Mouse (Mus musculus) spleen, adult 12 weeks (tissue): ENCODE results near the gene Dennd4a.

Experiments used
- DNase-seq: peaks from one replicate; pipeline ENCODE4 v3.0.0; 2022; ENCODE audit warnings: low spot score

Dennd4a gene

DNA sequence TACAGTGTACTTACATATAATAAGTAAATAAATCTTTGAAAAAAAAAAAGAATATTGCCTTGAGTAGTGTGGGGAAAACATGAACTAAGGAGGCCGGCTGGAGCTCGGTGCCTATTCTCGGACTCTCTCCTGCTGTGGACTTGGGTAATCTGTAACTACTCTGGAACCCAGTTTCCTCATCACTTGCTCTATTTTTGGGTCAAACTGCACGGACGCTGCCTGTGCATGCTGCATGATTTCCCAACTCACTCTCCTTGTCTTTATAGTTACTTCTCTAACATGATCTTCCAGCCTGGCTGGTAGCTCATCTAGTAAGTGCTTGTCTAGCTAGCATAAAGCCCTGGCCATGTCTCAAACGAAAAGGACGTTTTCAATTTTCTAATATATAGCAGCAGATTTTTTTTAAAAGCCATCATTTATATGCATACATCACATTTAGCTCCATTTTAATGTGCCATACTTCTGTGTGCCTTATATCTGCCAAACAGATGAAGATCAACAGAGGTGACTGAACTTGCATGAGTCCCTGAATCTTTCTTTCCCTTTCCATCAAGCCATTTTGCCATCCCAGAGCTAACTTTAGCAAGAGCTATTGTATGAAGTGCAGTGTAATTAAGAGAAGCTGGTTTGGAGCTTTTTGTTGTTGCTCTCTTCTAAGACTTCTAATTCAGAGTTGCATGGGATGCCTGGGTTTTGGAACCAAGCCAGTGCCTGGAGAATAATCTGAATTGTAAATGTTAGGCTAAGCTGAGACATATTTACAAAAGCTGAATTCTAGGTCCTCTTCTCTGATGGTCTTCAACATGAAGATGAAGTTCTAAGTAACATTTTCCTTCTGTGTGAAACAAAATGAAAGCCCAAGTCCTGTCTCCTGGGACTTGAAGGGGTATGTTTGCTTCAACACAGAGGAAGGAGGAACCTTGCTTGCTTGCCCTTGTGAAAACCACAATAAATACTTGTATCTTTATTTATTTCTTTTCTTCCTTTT, 20.2 kb upstream of the Dennd4a start:
- no peak for DNase-seq

DNA sequence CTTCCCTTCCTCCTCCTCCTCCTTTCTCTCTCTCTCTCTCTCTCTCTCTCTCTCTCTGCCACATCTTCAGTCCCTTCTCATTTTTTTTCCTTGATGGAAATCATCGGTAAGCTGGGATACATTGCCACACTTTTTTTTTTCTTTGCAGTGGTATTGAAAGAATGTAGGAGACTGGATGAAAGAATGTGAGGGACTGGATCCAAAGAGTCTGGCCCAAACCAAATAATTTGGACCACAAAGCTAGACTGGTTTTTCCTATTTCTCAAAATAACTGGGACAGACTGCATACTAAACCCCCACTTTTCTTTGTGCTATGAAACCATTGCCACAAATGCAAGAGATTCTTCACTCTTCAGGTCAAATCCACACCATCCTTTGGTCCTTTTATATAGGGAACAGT, 19.5 kb upstream of the Dennd4a start:
- DNase-seq = no peak

DNA sequence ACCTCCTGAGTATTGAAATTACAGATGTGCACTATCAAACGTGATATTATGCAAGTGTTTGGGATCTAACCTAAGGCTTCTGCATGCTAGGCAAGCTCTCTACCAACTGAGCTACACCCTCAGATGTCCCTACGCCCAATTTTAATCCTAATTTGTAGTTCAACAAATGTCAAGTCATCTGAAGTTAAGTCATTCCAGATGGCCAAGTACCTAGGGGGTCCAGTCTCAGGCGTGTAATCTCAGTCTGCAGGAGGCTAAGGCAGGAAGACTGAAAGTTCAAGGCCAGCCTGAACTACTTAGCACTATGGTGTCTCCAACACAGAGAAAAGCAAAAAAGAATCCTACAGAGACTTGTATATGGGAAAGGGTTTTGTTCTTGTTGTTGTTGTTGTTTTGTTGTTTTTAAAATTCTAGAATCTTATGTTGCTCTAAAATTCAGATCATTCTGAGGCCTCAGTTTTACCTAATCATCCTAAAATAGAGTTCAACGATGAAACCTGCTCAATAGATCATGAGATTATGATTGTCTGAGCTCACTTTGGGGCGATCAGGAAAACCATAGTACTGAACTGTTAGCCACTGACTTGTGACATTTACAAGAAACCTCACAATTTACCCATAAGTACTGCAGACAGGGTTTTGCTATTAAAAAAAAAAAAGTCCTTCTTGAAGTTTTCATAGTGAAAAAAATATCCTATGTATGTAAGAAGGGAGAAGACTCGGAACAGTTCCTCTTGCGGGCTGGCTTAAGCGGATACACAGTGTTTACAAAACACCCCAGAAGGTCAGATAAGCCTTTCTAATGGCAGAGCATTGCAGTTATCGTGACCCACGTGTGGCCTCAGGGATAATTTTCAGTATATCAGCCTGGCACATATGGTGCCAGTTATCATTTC, 18.5 kb upstream of the Dennd4a start:
- peak; percentile 51 for DNase-seq

DNA sequence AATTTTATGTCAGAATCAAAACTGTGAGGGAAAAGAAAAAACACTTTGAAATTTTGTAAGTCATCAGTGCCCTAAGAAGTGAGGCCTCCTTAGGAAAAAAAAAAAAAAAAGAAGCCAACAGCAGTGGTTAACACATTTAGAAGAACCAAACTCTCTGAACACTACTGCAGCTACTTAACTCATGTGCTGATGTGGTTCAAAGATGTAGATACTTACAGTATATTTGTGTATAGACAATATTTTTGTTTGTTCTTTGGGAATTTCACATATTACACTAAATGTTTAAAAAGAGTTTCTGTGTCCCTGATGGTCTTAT, 17.9 kb upstream of the Dennd4a start:
- DNase-seq = no peak

DNA sequence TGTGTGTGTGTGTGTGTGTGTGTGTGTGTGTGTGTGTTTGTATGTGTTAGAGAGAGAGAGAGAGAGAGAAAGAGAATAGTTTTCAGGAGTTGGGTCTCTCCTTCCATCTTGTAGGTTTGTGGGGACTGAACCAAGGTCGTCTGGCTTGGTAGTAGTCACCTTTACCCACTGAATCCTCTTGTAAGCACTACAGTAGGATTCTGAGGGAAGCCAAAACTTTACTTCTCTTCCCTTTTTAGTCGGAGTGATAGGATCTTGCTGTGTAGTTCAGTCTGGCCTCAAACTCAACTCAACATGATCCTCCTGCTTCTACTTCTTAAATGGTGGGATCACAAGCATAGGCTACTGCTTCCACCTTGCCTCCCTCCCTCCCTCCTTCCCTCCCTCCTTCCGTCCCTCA, 17.3 kb upstream of the Dennd4a start:
- DNase-seq = no peak

DNA sequence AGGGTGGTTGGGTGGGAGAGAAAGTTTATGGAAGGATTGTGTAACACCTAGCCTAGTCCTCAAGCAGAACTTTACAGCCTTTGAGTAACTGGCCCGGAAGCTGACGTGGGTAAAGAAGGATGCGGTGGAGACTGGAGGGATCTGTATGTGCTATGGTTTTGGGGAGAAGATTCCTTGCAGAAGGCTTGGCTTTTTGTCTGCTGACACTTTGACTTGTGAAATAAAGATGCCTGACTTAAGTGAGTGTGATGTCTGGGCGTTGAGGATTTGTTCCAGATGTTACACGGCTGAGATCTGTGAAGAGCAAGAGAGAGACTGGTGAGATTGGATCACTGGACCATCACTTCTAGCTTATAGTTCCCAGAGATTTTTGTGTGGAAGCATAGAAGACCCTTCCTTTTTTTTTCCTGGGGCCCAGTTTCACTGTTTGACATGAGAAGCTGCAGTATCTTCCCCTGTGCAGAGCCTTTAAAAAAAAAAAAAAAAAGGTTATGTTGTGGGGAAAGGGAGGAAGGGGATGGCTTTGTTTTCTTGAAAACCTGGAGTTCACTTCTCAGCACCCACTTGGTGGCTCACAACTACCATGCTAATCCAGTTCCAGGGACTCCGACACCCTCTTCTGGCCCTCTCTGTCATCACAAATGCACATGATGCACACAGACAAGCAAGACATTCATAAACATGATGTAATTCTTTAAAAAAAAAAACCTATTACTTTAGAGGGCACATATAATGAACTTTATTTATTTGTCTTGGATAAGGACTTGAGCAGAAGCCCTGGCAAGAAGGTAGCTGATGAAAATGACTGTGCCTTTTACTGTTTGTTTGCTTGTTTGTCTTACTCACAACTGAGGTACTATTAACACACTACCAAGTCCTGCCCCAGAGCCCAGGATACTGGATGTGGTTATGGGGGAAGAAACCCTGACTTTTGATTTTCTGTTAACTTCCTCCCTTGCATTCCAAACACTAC, 16.4 kb upstream of the Dennd4a start:
- DNase-seq = no peak

DNA sequence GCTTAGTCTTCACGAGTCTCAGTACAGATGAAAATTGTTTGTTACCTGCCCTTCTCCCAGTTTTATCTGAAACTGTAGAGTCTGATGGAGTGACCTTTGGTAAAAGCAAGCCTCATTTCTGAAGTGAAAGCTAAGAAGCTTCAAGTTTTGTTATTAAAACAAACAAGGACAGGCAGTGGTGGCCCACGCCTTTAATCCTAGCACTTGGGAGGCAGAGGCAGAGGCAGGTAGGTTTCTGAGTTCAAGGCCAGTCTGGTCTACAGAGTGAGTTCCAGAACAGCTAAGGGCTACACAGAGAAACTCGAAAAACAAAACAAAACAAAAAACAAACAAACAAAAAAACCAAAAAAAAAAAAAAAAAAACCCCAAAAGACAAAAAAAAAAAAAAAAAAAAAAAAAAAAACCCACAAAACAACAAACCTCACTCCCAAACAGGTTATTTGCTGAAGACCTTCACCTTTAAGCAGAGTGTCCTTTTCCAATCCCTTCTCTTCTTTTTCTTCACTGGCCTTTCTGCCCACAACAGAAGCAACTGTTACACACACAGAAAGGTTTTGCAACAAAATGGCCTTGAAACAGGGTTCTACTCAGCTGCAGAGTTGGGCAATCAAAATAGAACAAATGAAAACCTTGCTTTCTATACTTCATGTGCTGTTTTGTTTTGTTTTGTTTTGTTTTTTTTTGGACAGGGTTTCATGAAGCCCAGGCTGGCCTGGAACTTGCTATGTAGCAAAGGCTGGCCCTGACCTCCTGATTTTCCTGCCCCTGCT, 15.1 kb upstream of the Dennd4a start:
- no peak for DNase-seq

DNA sequence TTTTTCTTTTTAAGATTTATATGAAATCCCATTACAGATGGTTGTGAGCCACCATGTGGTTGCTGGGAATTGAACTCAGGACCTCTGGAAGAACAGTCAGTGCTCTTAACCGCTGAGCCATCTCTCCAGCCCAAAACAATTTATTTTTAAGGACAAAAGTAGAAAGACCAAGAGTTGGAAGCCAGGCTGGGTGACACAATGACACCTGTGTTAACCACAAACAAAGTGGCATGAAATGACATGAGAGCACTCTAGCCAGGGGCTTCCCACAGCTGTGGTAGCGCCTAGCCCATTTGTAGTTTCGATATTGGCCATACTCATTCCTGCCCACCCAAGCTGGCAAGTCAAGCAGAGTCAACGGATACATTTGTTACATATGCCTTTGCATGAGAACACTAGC, 13.7 kb upstream of the Dennd4a start:
- no peak for DNase-seq

DNA sequence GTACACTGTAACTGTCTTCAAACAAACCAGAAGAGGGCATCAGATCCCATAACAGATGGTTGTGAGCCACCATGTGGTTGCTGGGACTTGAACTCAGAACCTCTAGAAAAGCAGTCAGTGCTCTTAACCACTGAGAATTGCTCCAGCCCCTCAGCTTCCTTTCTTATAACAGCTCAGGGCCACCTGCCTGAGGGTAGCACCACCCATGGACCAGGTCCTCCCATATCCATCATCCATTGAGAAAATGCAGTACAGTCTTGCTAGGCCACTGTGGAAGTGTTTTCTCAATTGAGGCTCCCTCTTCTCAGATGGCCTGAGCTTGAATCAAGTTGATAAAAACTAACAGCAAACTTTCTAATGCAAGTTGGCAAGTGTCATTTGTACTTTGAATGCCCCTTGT, 13.0 kb upstream of the Dennd4a start:
- DNase-seq = no peak

DNA sequence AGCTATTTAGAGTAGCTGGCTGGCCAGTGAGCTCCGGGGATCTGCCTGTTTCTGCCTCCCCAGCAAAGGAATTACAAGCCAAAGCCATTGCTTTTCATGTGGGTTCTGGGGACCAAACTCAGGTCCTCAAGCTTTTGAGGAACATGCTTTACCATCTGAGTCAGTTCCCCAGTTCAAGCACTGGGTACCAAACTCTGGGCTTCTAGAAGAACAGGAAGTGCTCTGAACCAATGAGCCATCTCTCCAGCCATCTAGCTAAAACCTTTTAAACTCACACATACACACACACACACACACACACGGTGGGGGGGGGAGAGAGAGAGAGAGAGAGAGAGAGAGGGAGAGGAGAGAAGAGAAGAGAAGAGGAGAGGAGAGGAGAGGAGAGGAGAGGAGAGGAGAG, 12.3 kb upstream of the Dennd4a start:
- no peak for DNase-seq

DNA sequence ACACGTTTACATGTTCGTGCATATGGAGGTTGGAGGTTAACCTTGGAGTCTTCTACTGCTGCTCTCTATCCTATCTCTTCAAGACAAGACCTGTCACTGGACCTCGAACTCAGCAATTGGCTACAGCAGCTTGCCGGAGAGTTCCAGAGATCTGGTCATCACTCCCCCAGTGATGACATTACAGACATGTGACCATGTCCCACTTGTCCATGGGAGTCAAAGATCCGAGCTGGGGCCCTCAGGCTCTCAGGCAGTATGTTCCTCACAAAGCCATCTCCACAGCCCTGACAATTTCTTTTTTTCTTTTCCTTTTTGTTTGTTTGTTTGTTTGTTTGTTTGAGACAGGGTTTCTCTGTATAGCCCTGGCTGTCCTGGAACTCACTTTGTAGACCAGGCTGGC, 11.6 kb upstream of the Dennd4a start:
- no peak for DNase-seq

DNA sequence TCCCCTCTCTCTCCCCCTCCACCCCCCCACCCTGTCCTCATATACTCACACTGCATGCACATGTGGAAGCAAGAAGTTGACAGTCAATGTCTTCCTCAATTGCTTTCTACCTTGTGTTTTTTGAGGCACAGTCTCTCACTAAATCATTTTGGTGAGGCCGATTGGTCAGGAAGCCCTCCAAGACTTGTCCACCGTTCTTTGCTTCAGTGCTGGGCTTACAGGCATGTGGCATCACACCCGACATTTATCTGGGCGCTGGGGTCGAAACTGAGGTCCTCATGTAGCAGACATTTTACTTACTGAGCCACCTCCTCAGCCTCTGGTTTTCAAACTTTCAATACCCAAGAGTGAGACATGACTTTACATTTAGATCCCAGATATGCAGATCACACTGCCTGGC, 8.6 kb upstream of the Dennd4a start:
- DNase-seq = no peak

DNA sequence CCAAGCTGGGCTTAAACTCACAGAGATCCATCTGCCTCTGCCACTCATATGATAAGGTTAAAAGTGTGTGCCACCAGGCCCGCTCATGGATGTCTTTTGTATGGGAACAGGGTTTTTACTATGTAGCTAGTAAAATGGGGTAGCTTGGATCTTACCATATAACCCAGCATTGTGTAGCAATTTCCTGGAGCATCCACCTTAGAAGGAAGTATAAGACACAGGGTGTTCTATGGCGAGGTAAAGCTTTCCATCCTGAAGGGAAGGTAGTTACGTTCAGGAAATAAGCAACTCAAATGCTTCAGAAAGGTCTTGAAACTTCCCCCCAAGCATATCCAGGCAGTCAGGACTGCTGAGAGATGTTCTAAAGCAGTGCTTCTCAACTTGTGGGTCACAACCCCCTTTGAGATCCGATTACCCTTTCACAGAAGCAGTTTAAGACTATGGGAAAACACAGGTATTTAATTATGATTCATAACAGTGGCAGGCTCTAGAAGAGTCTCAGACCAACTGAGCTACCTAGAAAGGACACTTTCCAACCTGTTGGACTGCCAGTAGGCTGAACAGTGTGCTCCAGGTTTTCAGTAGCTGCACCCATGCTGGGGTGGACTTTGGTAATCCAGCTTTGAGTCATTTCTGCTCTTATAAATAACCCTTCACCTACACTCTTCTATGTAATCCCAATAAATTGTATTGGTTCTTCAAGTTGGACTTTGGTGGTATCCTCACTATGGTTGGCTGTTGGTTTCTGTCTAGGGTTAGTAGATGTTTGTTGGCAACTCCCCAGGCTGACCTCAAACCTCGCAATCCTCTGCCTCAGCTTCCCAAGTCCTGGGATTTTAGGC, 7.5 kb upstream of the Dennd4a start:
- DNase-seq = no peak

DNA sequence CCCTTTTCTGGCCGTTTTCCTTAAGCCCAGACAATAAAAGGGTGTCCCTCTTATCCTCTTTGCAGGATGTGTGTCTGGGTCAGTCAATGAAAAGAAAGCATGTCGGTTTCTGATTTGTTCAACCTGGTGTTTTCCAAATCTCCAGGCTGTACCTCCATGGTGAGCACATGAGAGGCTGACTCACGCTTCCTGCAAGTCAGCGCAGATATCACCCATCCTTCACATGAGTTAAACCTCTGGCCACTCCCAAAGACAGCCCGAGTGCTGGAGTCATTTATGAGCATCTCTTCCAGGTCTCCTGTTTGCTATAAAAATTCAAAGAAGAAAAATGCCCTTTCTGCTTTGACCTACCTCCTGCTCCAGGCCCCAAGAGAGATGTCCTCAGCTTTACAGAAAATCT, 5.3 kb upstream of the Dennd4a start:
- DNase-seq = peak; percentile 52

DNA sequence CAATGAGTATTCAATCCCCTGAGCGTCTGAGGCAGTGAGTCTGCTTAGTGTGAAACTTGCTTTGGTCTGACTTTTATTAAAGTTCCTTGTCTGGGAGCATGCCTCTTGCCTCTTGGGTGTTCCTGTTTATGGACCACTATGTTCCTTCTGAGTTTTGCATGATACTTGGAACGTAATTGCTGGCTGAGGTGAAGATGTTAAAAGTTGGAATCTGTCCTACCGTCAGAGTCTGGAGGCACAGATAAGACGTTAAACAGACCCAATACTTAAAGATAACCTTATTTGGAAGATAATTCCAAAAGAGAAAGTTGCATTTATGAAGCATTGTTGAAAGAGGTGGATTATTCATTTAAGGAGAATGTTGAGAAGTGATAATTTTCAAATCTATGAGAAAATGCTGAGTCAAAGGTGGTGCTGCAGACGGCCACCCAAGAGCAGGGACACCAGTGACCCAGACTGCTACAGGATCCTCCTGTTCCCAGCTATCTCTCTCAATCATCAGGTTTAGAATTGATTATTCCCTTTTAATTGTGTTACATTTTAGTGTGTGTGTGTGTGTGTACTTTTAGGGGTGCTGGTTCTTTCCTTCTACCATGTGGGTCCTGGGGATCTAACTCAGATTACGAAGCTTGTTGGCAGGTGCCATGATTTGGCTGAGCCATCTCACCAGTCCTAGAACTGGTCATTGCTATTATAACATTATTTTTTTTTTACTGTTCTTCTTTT, 4.6 kb upstream of the Dennd4a start:
- DNase-seq = no peak

DNA sequence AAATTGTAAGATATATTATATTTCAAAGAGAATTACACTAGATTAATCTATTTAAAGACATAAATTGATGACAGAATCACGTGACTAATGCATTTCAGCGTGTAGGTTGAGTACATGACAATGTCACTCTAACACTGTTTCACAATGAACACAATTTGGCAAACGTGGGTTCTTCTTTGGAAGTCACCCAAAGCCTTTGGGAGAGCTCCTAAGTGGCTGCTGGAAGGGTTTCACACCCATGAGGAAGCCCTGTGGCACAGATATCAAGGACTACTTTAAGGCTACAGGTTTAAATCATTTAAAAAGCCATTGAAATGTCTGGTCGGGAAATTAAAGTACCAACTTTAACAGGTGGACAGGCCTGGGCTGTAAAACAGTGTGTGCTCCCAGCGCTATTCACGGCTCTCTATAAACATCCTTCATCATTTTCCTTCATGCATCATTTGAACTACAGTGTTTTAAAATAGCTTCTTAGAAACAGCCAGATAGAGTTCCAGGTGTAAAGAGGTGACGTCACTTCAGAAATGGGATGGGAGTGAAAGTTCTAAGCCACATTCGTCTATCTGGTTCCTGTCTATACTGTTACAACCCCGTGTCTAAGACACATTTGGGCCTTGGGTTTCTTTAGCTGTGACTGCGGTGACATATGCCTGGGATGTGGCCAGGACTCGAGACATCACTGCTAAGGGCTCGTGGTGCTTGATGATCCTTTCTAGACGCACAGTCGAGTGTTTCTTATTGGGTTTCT, 3.9 kb upstream of the Dennd4a start:
- DNase-seq = no peak

DNA sequence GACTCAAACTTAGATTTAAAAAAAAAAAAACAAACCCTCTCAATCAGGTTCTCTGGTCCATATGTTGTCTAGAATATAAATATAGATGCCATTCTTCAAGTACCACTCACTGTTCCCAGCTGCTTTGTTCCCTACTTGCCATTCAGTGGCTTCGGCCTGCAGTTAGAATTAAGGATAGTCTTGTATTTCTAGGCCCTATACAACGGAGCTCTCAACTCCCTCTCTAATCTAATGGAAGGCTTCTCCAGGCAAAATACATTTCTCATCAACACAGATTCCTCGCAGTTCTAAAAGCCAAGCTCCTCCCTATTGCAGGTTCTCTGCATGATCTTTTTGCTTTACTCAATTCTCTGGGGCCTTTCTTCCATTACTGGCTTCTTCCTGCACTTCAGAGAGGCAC, 1.3 kb upstream of the Dennd4a start:
- DNase-seq = no peak

DNA sequence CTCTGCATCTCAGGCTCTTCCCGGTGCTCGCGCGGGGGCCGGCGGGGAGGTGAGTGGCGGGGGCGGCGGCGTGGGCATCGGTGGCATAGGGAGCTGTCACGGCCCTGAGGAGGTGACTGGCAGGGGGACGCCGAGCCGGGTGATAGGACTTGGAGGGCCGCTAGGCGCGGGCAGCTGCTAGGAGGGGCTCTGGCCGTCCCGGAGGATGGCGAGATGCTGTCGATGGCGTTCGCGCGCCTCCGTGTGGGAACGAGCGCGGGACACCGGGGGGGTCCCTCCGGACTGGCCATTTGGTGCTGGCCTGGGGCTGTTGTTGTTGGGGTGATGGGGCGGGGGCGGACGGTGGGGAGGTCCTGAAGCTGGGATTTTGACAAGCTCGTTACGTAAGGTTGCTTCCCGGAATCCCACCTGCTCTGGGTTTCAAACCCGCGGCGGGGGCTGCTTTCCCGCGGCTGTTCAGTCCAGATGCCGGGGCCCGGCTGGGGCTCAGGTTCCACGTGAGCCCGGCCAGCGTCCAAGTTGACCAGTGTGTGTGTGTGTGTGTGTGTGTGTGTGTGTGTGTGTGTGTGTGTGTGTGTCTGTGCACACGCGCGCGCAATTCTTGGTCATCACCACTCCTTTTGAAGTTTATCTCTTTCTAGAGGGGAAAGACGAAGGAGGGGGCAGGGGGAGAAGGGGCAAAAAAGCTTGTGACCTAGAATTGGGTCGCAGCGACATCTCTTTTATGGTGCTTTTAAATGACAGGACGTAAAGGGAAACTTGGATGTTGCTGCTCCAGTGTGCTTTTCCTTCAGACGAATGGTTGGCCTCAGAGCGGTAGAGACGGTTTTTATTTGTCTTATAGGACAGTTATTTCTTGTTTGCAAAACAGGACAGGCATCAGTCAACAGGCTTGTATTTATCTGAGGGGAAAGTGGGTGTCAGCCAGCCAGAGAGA, 666 bp downstream of the Dennd4a start:
- DNase-seq = no peak
